In genomic region chr15:85840983-85841382, GRCm38 (mm10) we compare ENCODE assay signal across 9 mouse cellular contexts. TPM values are rescaled to one million over a fixed set of nuclear protein-coding genes. Genes with fewer than 3 reads are reported as not detected.
DNase-seq lines count a peak whose midpoint lies in the region; ATAC-seq and TF ChIP-seq lines count a peak whose summit lies in the region.
"Had no signal": no experiment of that assay in that cellular context is flagged by ENCODE, and none has a peak within 500 bp of the region (broad histone marks: within the 10 kb centered on the region; RNA-seq: fewer than 3 reads in every experiment).

No protein-coding gene starts in this region.

- no peak overlapping the region for H3K27ac ChIP-seq in kidney, adult 2 months (ENCODE audit: insufficient read depth, low read depth, low read length)
- H3K27ac ChIP-seq in kidney, embryonic 14.5 days (ENCODE audit: low read depth, low read length): no peak overlapping the region
- H3K27ac ChIP-seq in lung, postnatal 0 days (ENCODE audit: low read length): no peak overlapping the region
- H3K27ac ChIP-seq: limb, embryonic 13.5 days had no signal

- WGBS in kidney, adult 2 months: 40% methylated on average over 6 of the region's 6 CpGs
- WGBS in kidney, embryonic 14.5 days: 40% methylated on average over 6 of the region's 6 CpGs
- 35% methylated on average over 6 of the region's 6 CpGs for WGBS in lung, postnatal 0 days

- TF ChIP-seq CTCF in kidney, adult 2 months (conservative IDR thresholded peaks at IDR 0.05; ENCODE audit: insufficient read depth, insufficient read length, low read depth, low read length): peak; percentile 62
- TF ChIP-seq CTCF in Patski (IDR thresholded peaks at IDR 0.05): peak; percentile 78
- TF ChIP-seq CTCF in lung, postnatal 0 days (IDR thresholded peaks at IDR 0.05): peak; percentile 69

- CTCF ChIA-PET in Patski (lab: Charles Lee): interaction anchor here (2.3 to 3.6 kb wide), 2 partner anchors 27 to 128 kb away, joined by 6 to 13 read pairs; no protein-coding TSS in a partner anchor

- no peaks in the 10 kb centered on the region for H3K9me3 ChIP-seq in kidney, embryonic 14.5 days (ENCODE audit: control insufficient read depth, low read length)
- H3K9me3 ChIP-seq in lung, postnatal 0 days (ENCODE audit: low read length): no peaks in the 10 kb centered on the region
- H3K9me3 ChIP-seq: limb, embryonic 13.5 days had no signal

- no peak overlapping the region for H3K9ac ChIP-seq in kidney, embryonic 14.5 days (ENCODE audit: low read depth, low read length)
- no peak overlapping the region for H3K9ac ChIP-seq in lung, postnatal 0 days (replicated peaks; ENCODE audit: low read depth)
- H3K9ac ChIP-seq: limb, embryonic 13.5 days had no signal

- H3K4me3 ChIP-seq in kidney, adult 2 months (ENCODE audit: insufficient read depth, low read depth, low read length): no peak overlapping the region
- H3K4me3 ChIP-seq in kidney, embryonic 14.5 days (ENCODE audit: low read length): no peak overlapping the region
- H3K4me3 ChIP-seq in lung, postnatal 0 days (ENCODE audit: low read depth, low read length): no peak overlapping the region
- H3K4me3 ChIP-seq: limb, embryonic 13.5 days had no signal

- no peaks in the 10 kb centered on the region for H3K36me3 ChIP-seq in kidney, adult 2 months (ENCODE audit: control insufficient read depth, insufficient read depth, low read length)
- no peaks in the 10 kb centered on the region for H3K36me3 ChIP-seq in kidney, embryonic 14.5 days (ENCODE audit: control insufficient read depth, insufficient read depth, low read length)
- no peaks in the 10 kb centered on the region for H3K36me3 ChIP-seq in lung, postnatal 0 days (ENCODE audit: insufficient read depth, low read length)

- no peak overlapping the region for H3K4me2 ChIP-seq in kidney, embryonic 14.5 days (replicated peaks; ENCODE audit: low read depth, low read length)
- no peak overlapping the region for H3K4me2 ChIP-seq in lung, postnatal 0 days (replicated peaks; ENCODE audit: low read depth, low read length)
- H3K4me2 ChIP-seq: limb, embryonic 13.5 days had no signal

- no peak for TF ChIP-seq POLR2A in kidney, adult 2 months (IDR thresholded peaks at IDR 0.05; ENCODE audit: low read depth, low read length)

- POLR2A ChIA-PET in Patski (lab: Charles Lee): no interaction called here

- ATAC-seq in kidney, embryonic 14.5 days (ENCODE audit: low FRiP score, low TSS enrichment): no peak
- ATAC-seq in Patski: no peak
- ATAC-seq in lung, postnatal 0 days: peak; percentile 40; the same call in 1 of the 2 replicates
- no peak for ATAC-seq in frontal cortex, adult (ENCODE audit: low TSS enrichment)

- in situ Hi-C loops in Patski (cut with MboI; ENCODE audit: low pct_unique_long_range_greater_than_20kb): no loop called here

- no peaks in the 10 kb centered on the region; the same call in 1 of the 2 replicates for H3K4me1 ChIP-seq in kidney, adult 2 months (ENCODE audit: control insufficient read depth, insufficient read depth, low read length)
- no peaks in the 10 kb centered on the region for H3K4me1 ChIP-seq in kidney, embryonic 14.5 days (ENCODE audit: control insufficient read depth, insufficient read depth, low read length)
- H3K4me1 ChIP-seq in lung, postnatal 0 days (ENCODE audit: insufficient read depth, low read depth, low read length): no peaks in the 10 kb centered on the region
- H3K4me1 ChIP-seq: limb, embryonic 13.5 days had no signal

- no peaks in the 10 kb centered on the region for H3K27me3 ChIP-seq in kidney, adult 2 months (replicated peaks; ENCODE audit: control insufficient read depth, insufficient read depth, low read length)
- H3K27me3 ChIP-seq in kidney, embryonic 14.5 days (ENCODE audit: control insufficient read depth, insufficient read depth, low read length): no peaks in the 10 kb centered on the region
- no peaks in the 10 kb centered on the region for H3K27me3 ChIP-seq in Patski
- H3K27me3 ChIP-seq in lung, postnatal 0 days (replicated peaks; ENCODE audit: insufficient read depth, low read length): no peaks in the 10 kb centered on the region
- H3K27me3 ChIP-seq: limb, embryonic 13.5 days had no signal

- peak; percentile 15 for DNase-seq in kidney, adult 2 months
- peak; percentile 36 for DNase-seq in CD4-positive helper T cell, adult 2 months (ENCODE audit: low read depth, low spot score)
- no peak for DNase-seq in Patski (ENCODE audit: low read depth, low spot score)
- DNase-seq in lung, postnatal 0 days (ENCODE audit: low spot score): no peak
- no peak for DNase-seq in Muller cell, postnatal 12 days (ENCODE audit: inconsistent ontology term)
- DNase-seq in urinary bladder, adult 2 months (ENCODE audit: low spot score): no peak

- no peak for TF ChIP-seq EP300 in lung, postnatal 0 days (IDR thresholded peaks at IDR 0.05)

RNA-seq across cellular contexts. Expression of gene Ttc38, which starts 8.9 kb away (rescaled TPM):
- 17.1 and 19.3 TPM in 2 replicates for polyA plus RNA-seq in kidney, adult 2 months (2012; rRNA removed)
- 4.3 and 6.4 TPM in 2 replicates for polyA plus RNA-seq in kidney, embryonic 14.5 days (2014; fragmentation: Nextera tagmentation; extraction: Ambion mirVana)
- 19.4 TPM for polyA plus RNA-seq in Patski (2021)
- polyA plus RNA-seq in lung, postnatal 0 days (2015; fragmentation: Nextera tagmentation; extraction: Ambion mirVana): 8.7 and 9.1 TPM in 2 replicates
- polyA plus RNA-seq in urinary bladder, adult 2 months (2012; rRNA removed): 19.7 and 27.5 TPM in 2 replicates

RNA-seq across cellular contexts. Expression of gene Gtse1, which starts 18.6 kb away (rescaled TPM):
- 0.74 and 0.98 TPM in 2 replicates for polyA plus RNA-seq in kidney, adult 2 months (2012; rRNA removed)
- polyA plus RNA-seq in kidney, embryonic 14.5 days (2014; fragmentation: Nextera tagmentation; extraction: Ambion mirVana): 26.6 and 32.3 TPM in 2 replicates
- 23.2 TPM for polyA plus RNA-seq in Patski (2021)
- 1.5 and 2.3 TPM in 2 replicates for polyA plus RNA-seq in lung, postnatal 0 days (2015; fragmentation: Nextera tagmentation; extraction: Ambion mirVana)
- polyA plus RNA-seq in urinary bladder, adult 2 months (2012; rRNA removed): 6.7 and 7.2 TPM in 2 replicates

RNA-seq across cellular contexts. Expression of gene Pkdrej, which starts 19.4 kb away (rescaled TPM):
- 0.05 TPM in 2 replicates for polyA plus RNA-seq in kidney, adult 2 months (2012; rRNA removed)
- 0.06 and 0.18 TPM in 2 replicates for polyA plus RNA-seq in kidney, embryonic 14.5 days (2014; fragmentation: Nextera tagmentation; extraction: Ambion mirVana)
- 0.01 TPM for polyA plus RNA-seq in Patski (2021)
- 0.04 and 0.08 TPM in 2 replicates for polyA plus RNA-seq in lung, postnatal 0 days (2015; fragmentation: Nextera tagmentation; extraction: Ambion mirVana)
- polyA plus RNA-seq in urinary bladder, adult 2 months (2012; rRNA removed): 0.45 and 0.56 TPM in 2 replicates

RNA-seq across cellular contexts. Expression of gene Cdpf1, which starts 29.5 kb away (rescaled TPM):
- polyA plus RNA-seq in kidney, adult 2 months (2012; rRNA removed): 51.4 and 60.7 TPM in 2 replicates
- 25.5 and 33.1 TPM in 2 replicates for polyA plus RNA-seq in kidney, embryonic 14.5 days (2014; fragmentation: Nextera tagmentation; extraction: Ambion mirVana)
- polyA plus RNA-seq in Patski (2021): 17.5 TPM
- 46.8 and 48.3 TPM in 2 replicates for polyA plus RNA-seq in lung, postnatal 0 days (2015; fragmentation: Nextera tagmentation; extraction: Ambion mirVana)
- polyA plus RNA-seq in urinary bladder, adult 2 months (2012; rRNA removed): 29.2 and 37.6 TPM in 2 replicates

RNA-seq across cellular contexts. Expression of gene Trmu, which starts 38.1 kb away (rescaled TPM):
- polyA plus RNA-seq in kidney, adult 2 months (2012; rRNA removed): 29.2 and 31.7 TPM in 2 replicates
- polyA plus RNA-seq in kidney, embryonic 14.5 days (2014; fragmentation: Nextera tagmentation; extraction: Ambion mirVana): 28.4 and 38.3 TPM in 2 replicates
- polyA plus RNA-seq in Patski (2021): 22.9 TPM
- 26.5 and 26.6 TPM in 2 replicates for polyA plus RNA-seq in lung, postnatal 0 days (2015; fragmentation: Nextera tagmentation; extraction: Ambion mirVana)
- polyA plus RNA-seq in urinary bladder, adult 2 months (2012; rRNA removed): 34.5 and 40.4 TPM in 2 replicates

Comparison
In these comparisons a context has a peak if more than half of its experiments do, and no peak if none do; other contexts are left out.
1. DNase-seq: peak in kidney, adult 2 months (single experiment) and CD4-positive helper T cell, adult 2 months (single experiment); none in Patski (single experiment), lung, postnatal 0 days (single experiment), Muller cell, postnatal 12 days (single experiment) and urinary bladder, adult 2 months (single experiment).
2. Peak in every context shown above with its lines, with median percentiles within 50 percentile points of each other: CTCF ChIP-seq.